Mouse (Mus musculus): ENCODE measurements around the gene Dtl.

Gene Dtl

DNA sequence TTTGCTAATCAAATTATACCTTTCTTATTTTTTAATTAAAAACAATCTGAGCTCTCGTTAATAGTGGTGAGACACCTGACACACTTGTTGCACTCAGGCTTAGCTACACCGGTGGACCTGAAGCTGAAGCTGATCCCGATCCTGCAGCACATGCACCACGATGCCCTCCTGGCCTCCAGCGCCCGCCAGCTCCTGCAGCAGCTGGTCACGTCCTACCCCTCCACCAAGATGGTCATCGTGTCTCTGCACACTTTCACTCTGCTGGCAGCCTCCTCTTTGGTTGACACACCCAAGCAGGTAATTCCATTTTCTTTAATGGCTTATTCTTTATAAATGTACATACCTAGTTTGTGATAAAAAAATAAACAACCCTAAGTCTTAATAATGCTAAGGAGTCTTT lies 20.7 kb upstream of the Dtl start:
- Histone ChIP-seq H3K36me3 (ENCODE audit: control insufficient read depth, insufficient read depth, low read length, poor library complexity, severe bottlenecking) (peaks cover 12% of the 10 kb centered on the region), H3K27me3 (ENCODE audit: control insufficient read depth, insufficient read depth, low read length, poor library complexity, severe bottlenecking) (no peaks in the 10 kb centered on the region)
- DNase-seq (ENCODE audit: low read depth, low spot score) = no peak

DNA sequence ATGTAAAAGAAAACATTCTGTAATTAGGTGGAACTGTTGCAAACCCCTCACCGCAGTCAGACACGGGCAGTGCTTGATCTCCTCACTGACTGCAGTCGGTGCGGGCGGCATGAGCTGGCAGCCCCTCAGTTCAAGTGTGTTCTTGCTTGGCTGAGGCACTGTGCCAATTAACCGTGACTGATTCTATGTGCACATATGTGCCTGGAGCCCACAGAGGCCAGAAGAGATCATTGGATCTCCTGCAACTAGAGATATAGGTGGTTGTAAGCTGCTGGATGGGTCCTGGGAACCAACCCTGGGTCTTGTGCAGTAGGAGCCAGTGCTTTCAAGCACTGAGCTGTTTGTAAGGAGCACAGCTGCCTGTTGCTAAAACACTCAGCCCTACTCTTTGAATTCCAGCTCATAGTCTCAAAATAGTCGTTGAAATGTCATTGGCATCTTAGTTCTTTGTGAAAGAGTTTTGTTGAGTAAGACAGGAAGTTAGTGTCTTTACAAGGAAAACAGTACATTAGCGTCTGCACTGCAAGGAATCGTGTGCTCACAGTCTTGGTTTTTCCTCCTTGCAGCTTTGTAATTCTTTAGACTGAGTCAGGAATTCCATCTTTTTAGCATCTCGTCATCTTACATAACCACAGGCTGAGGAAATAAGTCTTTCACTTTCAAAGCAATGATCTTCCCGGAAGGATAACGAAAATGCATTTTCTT lies 16.8 kb upstream of the Dtl start:
- peaks cover 10% of the 10 kb centered on the region for H3K36me3 ChIP-seq (ENCODE audit: control insufficient read depth, insufficient read depth, low read length, poor library complexity, severe bottlenecking)
- DNase-seq (ENCODE audit: low read depth, low spot score) = no peak
- no peaks in the 10 kb centered on the region for H3K27me3 ChIP-seq (ENCODE audit: control insufficient read depth, insufficient read depth, low read length, poor library complexity, severe bottlenecking)

DNA sequence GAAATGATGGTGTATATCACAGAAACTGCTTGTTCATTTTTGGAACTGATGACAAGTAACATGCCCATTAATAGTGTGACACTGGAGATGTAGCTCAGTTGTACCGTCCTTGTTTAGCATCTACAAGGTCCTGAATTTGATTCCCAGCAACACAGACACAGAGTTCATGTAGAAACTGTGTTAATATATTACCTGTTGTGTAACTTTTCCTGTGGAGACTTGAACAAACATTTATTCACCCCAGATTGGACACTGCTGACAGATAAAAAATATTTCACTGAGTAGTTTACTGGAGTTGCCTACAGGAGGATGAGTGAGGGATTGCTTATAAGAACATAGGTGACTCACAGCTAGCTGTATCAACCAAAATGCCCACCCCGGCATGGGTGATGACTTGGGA lies 13.4 kb upstream of the Dtl start:
- no peak for DNase-seq (ENCODE audit: low read depth, low spot score)
- Histone ChIP-seq H3K27me3 (ENCODE audit: control insufficient read depth, insufficient read depth, low read length, poor library complexity, severe bottlenecking) (no peaks in the 10 kb centered on the region), H3K36me3 (ENCODE audit: control insufficient read depth, insufficient read depth, low read length, poor library complexity, severe bottlenecking) (peaks cover 9% of the 10 kb centered on the region)

DNA sequence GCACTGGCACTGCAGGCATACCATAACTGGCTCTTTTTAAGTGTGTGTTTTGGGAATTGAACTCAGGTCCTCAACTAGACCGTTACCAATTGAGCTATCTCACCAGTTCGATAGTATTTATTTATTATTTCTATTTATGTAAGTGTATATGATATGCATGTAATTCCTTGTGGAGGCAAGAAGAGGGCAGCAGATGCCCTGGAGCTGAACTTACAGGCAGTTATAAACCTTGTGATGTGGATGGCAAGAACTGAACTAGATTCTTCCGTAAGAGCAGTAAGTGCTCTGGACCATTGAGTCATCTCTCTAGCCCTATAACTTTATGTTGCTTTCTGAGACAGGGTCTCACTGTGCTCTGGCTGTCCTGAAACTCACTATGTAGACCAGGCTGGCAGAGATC lies 11.7 kb upstream of the Dtl start:
- Histone ChIP-seq H3K36me3 (ENCODE audit: control insufficient read depth, insufficient read depth, low read length, poor library complexity, severe bottlenecking) (peaks cover 14% of the 10 kb centered on the region), H3K27me3 (ENCODE audit: control insufficient read depth, insufficient read depth, low read length, poor library complexity, severe bottlenecking) (no peaks in the 10 kb centered on the region)
- DNase-seq (ENCODE audit: low read depth, low spot score) = peak; percentile 36

DNA sequence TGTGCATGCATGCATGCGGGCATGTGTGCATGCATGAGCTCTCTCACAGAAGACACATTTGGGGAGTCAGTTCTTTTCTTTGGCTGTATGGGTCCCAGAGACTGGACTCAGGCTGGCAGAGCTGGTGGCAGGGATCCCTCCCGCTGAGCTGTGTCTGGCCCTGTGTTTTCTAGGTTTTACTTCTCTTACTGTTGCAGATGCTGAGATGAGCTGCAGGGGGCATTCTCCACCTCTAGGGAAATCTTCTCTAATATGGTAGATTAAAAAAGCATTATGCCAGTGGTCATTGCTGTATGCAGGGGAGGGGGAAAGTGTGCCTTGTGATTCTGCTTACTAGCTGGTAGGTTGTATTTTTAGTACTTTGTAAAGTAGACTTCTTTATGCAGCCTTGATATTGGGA lies 10.4 kb upstream of the Dtl start:
- Histone ChIP-seq H3K36me3 (ENCODE audit: control insufficient read depth, insufficient read depth, low read length, poor library complexity, severe bottlenecking) (peaks cover 14% of the 10 kb centered on the region), H3K27me3 (ENCODE audit: control insufficient read depth, insufficient read depth, low read length, poor library complexity, severe bottlenecking) (no peaks in the 10 kb centered on the region)
- DNase-seq (ENCODE audit: low read depth, low spot score) = peak; percentile 37

DNA sequence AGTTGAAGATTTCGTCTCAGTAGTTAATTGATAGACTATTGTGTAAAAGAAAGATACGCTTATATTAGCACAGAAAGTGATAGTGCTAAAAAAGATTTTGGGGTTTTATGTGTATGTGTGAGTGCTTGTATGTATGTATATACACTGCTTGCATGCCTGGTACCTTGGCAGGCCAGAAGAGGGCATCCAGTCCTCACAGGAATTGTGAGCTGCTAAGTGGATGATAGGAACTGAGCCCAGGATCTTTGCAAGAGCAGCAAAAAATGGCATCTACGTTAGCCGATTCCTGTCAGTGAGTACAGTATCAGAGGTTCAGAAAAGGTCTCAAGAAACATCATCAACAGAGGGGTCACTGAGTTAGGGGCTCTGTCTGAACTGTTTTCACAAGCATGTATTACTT lies 9.1 kb upstream of the Dtl start:
- no peaks in the 10 kb centered on the region for H3K27me3 ChIP-seq (ENCODE audit: control insufficient read depth, insufficient read depth, low read length, poor library complexity, severe bottlenecking)
- H3K36me3 ChIP-seq (ENCODE audit: control insufficient read depth, insufficient read depth, low read length, poor library complexity, severe bottlenecking) = peaks cover 14% of the 10 kb centered on the region
- DNase-seq (ENCODE audit: low read depth, low spot score) = peak; percentile 25

DNA sequence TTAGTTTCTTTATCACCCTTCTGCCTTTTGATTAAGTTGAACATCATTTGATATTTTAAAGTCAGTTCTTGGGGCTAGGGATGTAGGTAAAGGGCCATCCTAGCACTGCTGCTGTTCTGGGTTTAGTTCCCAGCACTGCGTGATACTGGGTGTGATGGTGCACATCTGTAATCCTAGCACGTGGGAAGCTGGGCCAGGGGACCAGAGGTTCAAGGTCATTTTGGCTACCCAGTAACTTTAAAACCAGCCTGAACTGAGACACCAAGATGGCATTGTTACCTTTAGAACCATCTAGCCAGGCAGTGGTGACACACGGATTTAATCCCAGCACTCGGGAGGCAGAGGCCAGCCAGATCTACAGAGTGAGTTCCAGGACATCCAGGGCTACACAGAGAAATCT lies 8.5 kb upstream of the Dtl start:
- H3K36me3 ChIP-seq (ENCODE audit: control insufficient read depth, insufficient read depth, low read length, poor library complexity, severe bottlenecking) = peaks cover 14% of the 10 kb centered on the region
- no peak for DNase-seq (ENCODE audit: low read depth, low spot score)
- no peaks in the 10 kb centered on the region for H3K27me3 ChIP-seq (ENCODE audit: control insufficient read depth, insufficient read depth, low read length, poor library complexity, severe bottlenecking)

DNA sequence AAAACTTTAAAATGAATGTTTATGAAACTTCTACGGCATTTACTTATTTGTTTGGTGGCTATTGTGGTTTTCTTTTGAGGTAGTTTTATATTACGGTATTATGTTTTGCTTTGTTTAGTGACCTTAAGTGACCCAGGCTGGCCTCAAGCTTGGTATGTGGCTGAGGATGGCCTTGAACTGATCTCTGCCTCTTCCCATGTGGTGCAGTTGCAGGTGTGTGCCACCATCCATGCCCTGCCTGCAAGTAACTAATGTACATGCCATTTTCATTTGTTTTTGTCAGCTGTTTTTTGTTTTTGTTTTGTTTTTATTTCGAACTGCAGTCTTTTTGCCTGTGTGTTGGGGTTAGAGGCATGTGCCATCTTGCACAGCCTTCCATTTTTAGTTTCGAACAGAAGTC lies 6.3 kb upstream of the Dtl start:
- H3K36me3 ChIP-seq (ENCODE audit: control insufficient read depth, insufficient read depth, low read length, poor library complexity, severe bottlenecking) = peaks cover 8% of the 10 kb centered on the region; the same call in 1 of the 2 replicates
- DNase-seq (ENCODE audit: low read depth, low spot score) = no peak
- no peaks in the 10 kb centered on the region for H3K27me3 ChIP-seq (ENCODE audit: control insufficient read depth, insufficient read depth, low read length, poor library complexity, severe bottlenecking)

DNA sequence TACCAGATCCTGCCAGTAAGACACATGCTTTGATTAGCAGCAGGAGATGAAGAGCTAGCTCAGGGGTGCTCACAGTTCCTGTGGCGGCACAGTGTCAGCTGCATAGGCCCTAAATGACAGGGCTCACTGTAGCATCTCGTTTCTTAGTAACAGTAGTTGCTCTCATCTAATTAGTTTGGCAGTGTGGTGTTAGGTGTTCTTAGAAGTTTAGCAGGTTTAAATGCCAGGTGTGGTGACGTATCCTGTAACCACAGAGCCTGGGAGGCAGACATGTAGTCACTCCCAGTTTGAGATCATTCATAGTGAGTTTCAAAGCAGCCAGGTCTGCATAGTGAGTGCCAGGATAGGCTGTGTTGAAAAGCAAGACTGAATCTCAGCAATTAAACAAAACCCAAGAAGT lies 4.2 kb upstream of the Dtl start:
- no peaks in the 10 kb centered on the region for H3K27me3 ChIP-seq (ENCODE audit: control insufficient read depth, insufficient read depth, low read length, poor library complexity, severe bottlenecking)
- DNase-seq (ENCODE audit: low read depth, low spot score) = no peak
- peaks cover 8% of the 10 kb centered on the region; the same call in 1 of the 2 replicates for H3K36me3 ChIP-seq (ENCODE audit: control insufficient read depth, insufficient read depth, low read length, poor library complexity, severe bottlenecking)

DNA sequence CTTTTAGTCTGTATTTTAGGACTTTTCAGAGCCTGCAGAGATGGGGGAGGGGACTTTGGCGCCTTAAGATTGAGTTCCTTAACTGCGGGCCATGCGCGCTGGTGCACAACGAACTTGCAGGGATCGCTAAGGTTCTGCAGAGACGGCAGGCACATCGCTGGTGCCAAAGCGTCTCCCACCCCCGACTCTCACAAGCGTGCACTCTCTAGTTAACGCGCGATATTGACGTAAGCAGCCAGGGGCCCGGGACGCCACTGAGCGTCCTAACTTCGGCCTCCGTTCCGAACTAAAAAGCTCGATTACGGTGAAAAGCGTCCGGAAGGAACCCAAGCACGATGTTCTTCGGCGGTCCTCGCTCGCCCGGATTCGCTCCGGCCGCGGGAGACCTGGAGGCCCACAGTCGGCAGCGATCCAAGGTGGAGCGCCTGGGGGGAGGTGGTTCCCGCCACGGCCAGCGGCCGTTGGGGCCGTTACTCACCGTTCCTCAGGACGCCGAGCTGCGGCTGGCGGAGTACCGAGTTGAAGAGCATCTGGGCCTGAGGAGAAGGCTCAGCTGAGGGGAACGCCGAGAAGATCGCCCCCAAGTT lies 380 bp downstream of the Dtl start:
- no peaks in the 10 kb centered on the region for H3K36me3 ChIP-seq (ENCODE audit: control insufficient read depth, insufficient read depth, low read length, poor library complexity, severe bottlenecking)
- H3K27me3 ChIP-seq (ENCODE audit: control insufficient read depth, insufficient read depth, low read length, poor library complexity, severe bottlenecking) = no peaks in the 10 kb centered on the region
- DNase-seq (ENCODE audit: low read depth, low spot score) = peak; percentile 59

DNA sequence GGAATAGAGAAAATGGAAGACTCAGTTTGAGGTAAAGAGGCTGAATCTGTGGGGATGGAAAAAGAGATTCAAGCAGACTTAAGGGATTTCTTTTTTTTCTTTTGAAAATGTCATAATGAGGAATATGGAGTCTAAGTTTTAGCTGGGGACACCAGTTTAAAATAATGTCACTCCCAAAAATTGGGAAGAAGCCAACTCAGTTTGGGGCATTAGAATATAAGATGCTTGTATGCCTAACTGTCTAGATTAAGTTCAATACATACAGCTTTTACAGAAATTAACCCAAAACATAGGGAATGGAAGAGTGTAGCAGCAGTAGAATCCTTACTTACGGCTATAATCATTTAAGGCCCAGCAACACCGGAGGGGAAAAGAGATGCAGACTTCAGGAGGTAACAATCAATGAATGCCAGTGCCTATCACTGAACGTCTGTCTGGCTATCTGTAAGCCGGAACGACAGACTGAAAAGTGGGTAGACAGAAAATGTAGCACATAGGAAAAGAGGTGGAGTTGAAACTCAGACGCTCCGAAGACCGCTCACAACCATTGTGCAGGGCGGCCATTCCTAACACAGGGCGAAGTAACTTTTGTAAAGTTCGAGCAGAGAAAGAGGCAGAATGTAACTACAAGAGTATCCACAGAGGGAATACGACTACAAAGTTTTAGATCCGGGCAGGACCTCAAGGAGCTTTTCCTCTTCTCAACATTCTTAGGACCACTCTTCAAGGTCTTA lies 1.3 kb downstream of the Dtl start:
- Histone ChIP-seq H3K36me3 (ENCODE audit: control insufficient read depth, insufficient read depth, low read length, poor library complexity, severe bottlenecking) (no peaks in the 10 kb centered on the region), H3K27me3 (ENCODE audit: control insufficient read depth, insufficient read depth, low read length, poor library complexity, severe bottlenecking) (no peaks in the 10 kb centered on the region)
- peak; percentile 15 for DNase-seq (ENCODE audit: low read depth, low spot score)

DNA sequence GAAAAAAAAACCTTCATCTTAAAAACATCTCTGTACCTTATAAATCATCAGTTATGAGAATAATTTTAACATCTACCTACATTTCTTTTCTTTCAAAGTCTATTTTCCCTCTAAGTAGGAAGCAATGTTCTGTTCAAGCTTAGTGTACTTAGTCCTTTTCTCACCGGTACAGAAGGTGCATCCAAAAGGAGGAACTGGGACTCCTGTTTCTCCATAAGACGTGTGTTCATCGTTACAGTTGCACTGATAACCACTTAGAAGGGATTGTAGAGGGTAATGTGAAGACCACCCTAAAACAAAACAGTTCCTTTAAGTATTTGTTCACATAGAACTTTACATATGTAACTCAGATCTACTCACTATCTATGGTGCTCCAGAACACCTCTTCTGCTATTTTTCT lies 4.9 kb downstream of the Dtl start:
- no peaks in the 10 kb centered on the region for H3K27me3 ChIP-seq (ENCODE audit: control insufficient read depth, insufficient read depth, low read length, poor library complexity, severe bottlenecking)
- no peak for DNase-seq (ENCODE audit: low read depth, low spot score)
- H3K36me3 ChIP-seq (ENCODE audit: control insufficient read depth, insufficient read depth, low read length, poor library complexity, severe bottlenecking) = no peaks in the 10 kb centered on the region

DNA sequence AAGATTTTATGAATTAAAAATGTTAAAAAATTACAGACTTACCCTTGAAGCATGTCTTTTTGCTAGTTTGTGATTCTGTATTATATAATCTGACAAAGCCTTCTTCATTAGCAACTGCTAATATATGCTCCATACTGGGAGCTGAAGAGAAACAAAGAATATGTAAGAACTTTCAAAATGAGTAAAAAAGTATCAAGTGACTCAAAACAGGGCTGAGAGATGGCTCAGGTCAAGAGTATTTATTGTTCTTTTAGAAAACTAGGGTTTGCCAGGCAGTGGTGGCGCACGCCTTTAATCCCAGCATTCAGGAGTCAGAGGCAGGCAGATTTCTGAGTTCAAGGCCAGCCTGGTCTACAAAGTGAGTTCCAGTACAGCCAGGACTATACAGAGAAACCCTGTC lies 5.7 kb downstream of the Dtl start:
- DNase-seq (ENCODE audit: low read depth, low spot score) = no peak
- Histone ChIP-seq H3K27me3 (ENCODE audit: control insufficient read depth, insufficient read depth, low read length, poor library complexity, severe bottlenecking) (no peaks in the 10 kb centered on the region), H3K36me3 (ENCODE audit: control insufficient read depth, insufficient read depth, low read length, poor library complexity, severe bottlenecking) (no peaks in the 10 kb centered on the region)

DNA sequence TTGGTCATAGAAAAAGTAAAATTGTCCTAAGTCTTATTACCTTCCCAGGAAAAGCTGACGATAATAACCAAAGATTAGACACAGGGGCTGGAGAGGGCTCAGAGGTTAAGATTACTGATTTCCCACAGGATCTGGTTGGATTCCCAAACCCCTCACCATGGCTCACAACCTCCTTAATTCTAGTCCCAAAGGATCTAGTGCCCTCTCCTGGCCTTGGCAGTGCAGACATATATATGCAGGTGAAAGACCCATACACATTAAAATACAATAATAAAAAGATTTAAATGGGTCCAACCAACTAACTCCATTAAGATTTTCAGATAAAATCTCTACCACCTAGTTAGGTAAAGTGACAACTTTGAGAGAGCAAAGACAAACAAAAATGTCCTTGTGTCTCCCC lies 7.5 kb downstream of the Dtl start:
- Histone ChIP-seq H3K27me3 (ENCODE audit: control insufficient read depth, insufficient read depth, low read length, poor library complexity, severe bottlenecking) (no peaks in the 10 kb centered on the region), H3K36me3 (ENCODE audit: control insufficient read depth, insufficient read depth, low read length, poor library complexity, severe bottlenecking) (no peaks in the 10 kb centered on the region)
- DNase-seq (ENCODE audit: low read depth, low spot score) = no peak

DNA sequence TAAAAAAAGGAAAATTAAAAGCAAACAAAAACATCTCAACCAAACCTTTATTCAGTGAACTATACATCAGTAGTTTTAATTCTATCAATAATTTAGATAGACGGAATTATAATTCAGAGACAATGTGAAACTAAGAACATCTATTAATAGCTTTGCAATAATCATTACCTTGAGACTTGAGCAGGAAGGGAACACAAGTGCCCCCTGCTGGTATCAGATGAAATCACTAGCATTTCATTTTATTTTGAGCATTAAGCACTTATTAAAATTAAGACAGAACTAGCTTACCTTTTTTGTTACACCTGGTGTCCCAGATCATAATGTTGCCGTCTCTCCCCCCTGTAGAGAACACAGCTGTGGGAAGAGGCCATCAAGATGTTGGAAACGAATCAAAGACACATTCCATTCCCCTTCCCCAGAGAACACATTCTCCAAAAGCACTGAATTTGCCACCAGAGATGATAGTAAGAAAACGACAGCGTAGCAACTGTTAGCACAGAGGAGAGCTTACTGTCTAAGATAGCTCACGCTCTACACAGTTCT lies 12.4 kb downstream of the Dtl start:
- no peaks in the 10 kb centered on the region for H3K36me3 ChIP-seq (ENCODE audit: control insufficient read depth, insufficient read depth, low read length, poor library complexity, severe bottlenecking)
- no peaks in the 10 kb centered on the region for H3K27me3 ChIP-seq (ENCODE audit: control insufficient read depth, insufficient read depth, low read length, poor library complexity, severe bottlenecking)
- DNase-seq (ENCODE audit: low read depth, low spot score) = peak; percentile 76
